Mouse (Mus musculus): ENCODE measurements around the gene 4930402F06Rik.

- TF ChIP-seq POLR2A (IDR thresholded peaks at IDR 0.05; ENCODE audit: insufficient read depth, low read length) (no peak), CTCF (IDR thresholded peaks at IDR 0.05; ENCODE audit: low read depth, low read length) (no peak)
Measured at GRCm38 (mm10) chr2:35400739-35401138, 3.8 kb upstream of the 4930402F06Rik start.

All from ES-Bruce4 (cell line).